Mouse (Mus musculus): ENCODE measurements at regions not wholly inside any gene's neighbourhood (a gene's known extent, or its start where the extent isn't known, plus 50 kb on each side); places are given as distances from the start of the nearest gene placed in this dataset.

GRCm38 (mm10) chr2:92678276-92678930, 78.9 kb downstream of the Chst1 start:
- TF ChIP-seq CTCF (IDR thresholded peaks at IDR 0.05; ENCODE audit: borderline replicate concordance, control insufficient read depth, extremely low read depth, insufficient read depth, low read length, poor library complexity) (no peak), POLR2A (IDR thresholded peaks at IDR 0.05; ENCODE audit: control insufficient read depth, extremely low read depth, insufficient read depth, low read length, poor library complexity) (no peak)

Data from thymus, adult 2 months (tissue).